Mouse (Mus musculus) embryo, embryonic 11 days (tissue): ENCODE measurements around the gene Gli2.

Source experiments
- DNase-seq: peaks from one replicate; pipeline ENCODE4 v3.0.0-alpha.2; 2015

The Gli2 gene

GRCm38 (mm10) chr1:119053402-119053841 lies at the start of gene Gli2:
Gli2 (minus strand) TSS chr1:119053619.
- DNase-seq, result peak; percentile 97

DNA sequence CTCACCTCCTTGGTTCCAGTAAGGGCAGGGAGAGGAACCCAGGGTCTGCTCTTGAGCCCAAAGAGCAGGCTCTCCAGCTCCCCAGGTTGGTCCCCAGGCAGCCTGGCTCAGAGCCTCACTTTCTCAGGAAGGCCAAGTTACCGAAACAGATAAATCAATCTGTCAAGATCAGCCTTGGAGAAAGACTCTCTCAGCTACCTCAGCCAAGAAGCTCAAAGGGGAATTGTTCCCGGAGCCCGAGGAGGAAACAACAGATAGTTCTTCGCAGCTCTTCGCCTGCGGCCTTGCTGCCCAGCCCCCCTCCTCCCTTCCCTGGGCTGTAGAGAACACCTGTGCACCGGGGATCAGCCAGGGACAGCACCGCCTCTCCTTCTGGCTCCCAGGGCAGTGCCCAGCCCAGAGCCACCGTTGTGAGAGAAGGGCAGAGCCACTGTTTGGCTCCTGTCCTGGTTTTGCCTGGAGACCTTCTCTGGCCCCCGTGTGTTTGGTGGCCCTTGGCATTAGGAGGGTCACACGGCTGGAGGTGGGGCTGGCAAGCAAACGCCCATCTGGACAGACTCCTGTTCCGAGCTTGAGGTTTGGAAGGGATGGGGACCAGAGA lies 44.6 kb upstream of the Gli2 start:
- no peak for DNase-seq

- peak; percentile 77 for DNase-seq
Measured at GRCm38 (mm10) chr1:119093739-119094138, 40.3 kb upstream of the Gli2 start.

GRCm38 (mm10) chr1:119089887-119090620 lies 36.6 kb upstream of the Gli2 start:
- no peak for DNase-seq

GRCm38 (mm10) chr1:119087539-119087938 lies 34.1 kb upstream of the Gli2 start:
- peak; percentile 83 for DNase-seq

- DNase-seq, result no peak
Measured at GRCm38 (mm10) chr1:119085771-119086170, 32.4 kb upstream of the Gli2 start.

- DNase-seq, result peak; percentile 88
Measured at GRCm38 (mm10) chr1:119083468-119083921, 30.1 kb upstream of the Gli2 start.

GRCm38 (mm10) chr1:119082231-119082991 lies 29.0 kb upstream of the Gli2 start:
- DNase-seq, result peak; percentile 78

GRCm38 (mm10) chr1:119077933-119078332 lies 24.5 kb upstream of the Gli2 start:
- no peak for DNase-seq

DNA sequence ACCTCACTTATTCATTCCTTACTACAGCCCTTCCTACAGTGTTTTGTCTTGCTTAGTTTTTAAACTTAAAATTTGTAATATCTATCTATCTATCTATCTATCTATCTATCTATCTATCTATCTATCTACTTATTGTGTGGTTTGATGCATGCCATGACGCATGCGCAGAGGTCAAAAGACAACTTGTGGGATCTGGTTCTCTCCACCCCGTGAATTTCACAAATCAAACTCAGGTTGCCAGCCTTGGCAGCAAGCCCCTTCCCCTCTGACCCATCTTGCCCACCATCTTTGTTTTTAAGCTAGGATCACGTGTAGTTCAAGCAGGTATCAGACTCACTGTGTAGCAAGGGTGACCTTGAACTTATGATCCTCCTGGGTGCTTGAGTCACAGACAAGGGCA lies 22.9 kb upstream of the Gli2 start:
- DNase-seq, result no peak

GRCm38 (mm10) chr1:119075916-119076315 lies 22.5 kb upstream of the Gli2 start:
- no peak for DNase-seq

GRCm38 (mm10) chr1:119075500-119075899 lies 22.1 kb upstream of the Gli2 start:
- no peak for DNase-seq

DNA sequence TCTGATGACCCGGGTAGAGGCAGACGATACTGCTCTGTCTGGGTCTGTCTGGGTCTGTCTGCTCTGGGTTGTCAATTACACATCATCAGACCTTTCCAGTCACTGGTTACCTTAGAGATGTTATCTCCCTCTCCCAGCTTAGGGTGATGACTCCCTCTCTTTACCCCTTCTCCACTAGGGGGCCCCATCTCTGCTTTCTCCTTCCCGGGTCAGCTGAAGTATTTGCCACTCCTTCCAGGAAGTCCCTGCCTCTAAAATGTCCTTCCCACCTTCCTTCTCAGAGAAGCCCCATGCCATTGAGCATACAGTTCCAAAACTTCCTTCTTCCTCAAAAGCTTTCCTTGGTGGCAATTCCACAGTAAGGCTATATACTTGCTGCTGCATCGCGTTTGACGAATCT lies 21.5 kb upstream of the Gli2 start:
- no peak for DNase-seq

GRCm38 (mm10) chr1:119073876-119074275 lies 20.5 kb upstream of the Gli2 start:
- DNase-seq, result no peak

DNA sequence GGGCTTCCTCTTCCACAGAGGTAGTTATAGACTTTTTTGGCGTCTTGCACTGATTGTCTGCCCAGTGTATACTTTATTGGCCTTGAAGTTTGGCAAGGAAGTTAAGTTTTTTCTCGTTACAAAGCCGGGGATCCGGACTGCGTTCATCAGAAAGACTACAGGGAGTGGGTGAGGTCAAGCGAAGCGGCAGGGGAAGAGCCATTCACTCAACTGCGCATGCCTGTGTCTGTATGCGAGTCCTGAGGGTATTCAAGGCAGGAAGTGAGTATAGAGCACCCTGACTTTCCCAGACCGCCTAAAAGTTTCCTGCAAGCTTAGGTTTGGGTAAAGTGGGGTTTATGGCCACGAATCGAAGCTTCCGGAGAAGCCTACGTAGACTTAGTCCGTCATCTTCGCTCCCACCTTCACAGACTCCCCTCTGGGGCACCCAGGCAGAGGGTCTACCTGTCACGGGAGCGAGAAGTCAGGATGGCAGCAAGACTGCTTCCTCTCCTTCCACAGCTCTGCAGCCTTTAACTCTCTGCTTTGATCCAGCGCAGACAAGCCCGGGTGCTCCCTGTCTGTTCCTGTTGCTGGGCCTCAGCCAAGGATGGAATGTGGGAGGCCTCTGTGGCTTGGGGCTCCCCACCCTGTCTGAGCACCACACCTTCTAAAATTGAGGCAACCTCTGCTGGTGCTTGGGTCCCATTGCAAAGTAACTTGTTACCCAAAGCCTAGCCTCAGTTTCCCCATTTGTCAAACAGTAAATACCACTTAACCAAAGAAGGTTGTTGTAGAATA lies 11.7 kb upstream of the Gli2 start:
- no peak for DNase-seq

- no peak for DNase-seq
Measured at GRCm38 (mm10) chr1:119056491-119056890, 3.1 kb upstream of the Gli2 start.

GRCm38 (mm10) chr1:119055801-119056200 lies 2.4 kb upstream of the Gli2 start:
- no peak for DNase-seq

DNA sequence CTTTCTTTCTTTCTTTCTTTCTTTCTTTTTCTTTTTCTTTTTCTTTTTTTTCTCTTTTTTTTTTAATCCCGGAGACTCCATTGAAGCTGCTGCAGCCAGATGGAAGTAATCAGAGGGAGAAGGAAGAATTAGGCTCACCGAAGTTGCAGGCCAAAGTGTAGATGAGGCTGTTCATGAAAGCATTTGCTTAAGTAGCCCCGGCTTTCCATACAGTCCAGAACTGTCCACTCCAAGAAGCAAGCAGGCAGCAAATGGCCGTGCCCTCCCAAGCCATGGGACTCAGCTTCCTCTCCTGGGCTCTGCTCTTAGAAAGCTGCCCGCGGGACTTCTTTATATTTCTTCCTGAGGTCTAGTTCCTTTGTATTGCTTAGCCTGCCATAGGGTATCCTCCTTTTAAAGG lies 1.0 kb upstream of the Gli2 start:
- DNase-seq, result peak; percentile 54

- peak; percentile 86 for DNase-seq
Measured at GRCm38 (mm10) chr1:119053872-119054354, 494 bp upstream of the Gli2 start.

- peak; percentile 73 for DNase-seq
Measured at GRCm38 (mm10) chr1:119052631-119053177, 715 bp downstream of the Gli2 start.

- DNase-seq, result peak; percentile 82
Measured at GRCm38 (mm10) chr1:119051938-119052551, 1.4 kb downstream of the Gli2 start.
